Mouse (Mus musculus): ENCODE data around the gene Insc.
"Not testable (repeated sequence)": the region's sequence is repeated elsewhere in the genome, so short reads cannot be mapped to it uniquely, and the experiment has no call there.

Gene Insc

GRCm38 (mm10) chr7:114743022-114743780 is at the start of gene Insc:
Insc (plus strand) TSS chr7:114743694.
- no peak for DNase-seq (ENCODE audit: low spot score in 2 of 2)

GRCm38 (mm10) chr7:114700871-114701270 is 42.6 kb upstream of the Insc start:
- DNase-seq (ENCODE audit: low spot score in 2 of 2): no peak

GRCm38 (mm10) chr7:114706716-114707115 is 36.8 kb upstream of the Insc start:
- DNase-seq (ENCODE audit: low spot score in 2 of 2): peak in 1 of 2 experiments; percentile 10

DNA sequence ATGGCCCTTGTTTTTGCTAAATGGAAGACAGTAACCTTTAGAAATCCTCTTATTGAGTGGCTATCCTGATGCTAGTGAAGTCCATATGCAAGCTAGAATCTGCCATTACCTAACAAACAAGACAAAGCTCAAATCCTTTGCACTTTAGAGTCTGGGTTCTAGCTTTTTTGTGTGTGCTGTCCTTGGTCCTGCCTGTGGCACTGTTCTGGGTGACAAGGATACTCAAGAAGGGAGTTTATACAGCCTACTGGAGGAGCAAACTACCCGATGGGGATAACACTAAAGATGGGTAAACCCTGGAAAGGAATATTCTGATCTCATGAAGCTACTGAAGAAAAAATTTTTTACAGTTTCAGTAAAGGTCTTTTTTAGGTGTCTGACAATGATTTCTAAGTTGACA is 36.1 kb upstream of the Insc start:
- DNase-seq (ENCODE audit: low spot score in 2 of 2): no peak

GRCm38 (mm10) chr7:114710419-114710818 is 33.1 kb upstream of the Insc start:
- DNase-seq (ENCODE audit: low spot score in 2 of 2): no peak

- DNase-seq (ENCODE audit: low spot score in 2 of 2): no peak
These were observed 31.0 kb upstream of the Insc start for GRCm38 (mm10) chr7:114712523-114712922.

GRCm38 (mm10) chr7:114718300-114718699 is 25.2 kb upstream of the Insc start, which contains the start of gene Calcb:
Calcb (plus strand) TSS chr7:114718643.
- no peak for DNase-seq (ENCODE audit: low spot score in 2 of 2)

GRCm38 (mm10) chr7:114719381-114720131 is 23.9 kb upstream of the Insc start:
- DNase-seq (ENCODE audit: low spot score in 2 of 2): no peak

DNA sequence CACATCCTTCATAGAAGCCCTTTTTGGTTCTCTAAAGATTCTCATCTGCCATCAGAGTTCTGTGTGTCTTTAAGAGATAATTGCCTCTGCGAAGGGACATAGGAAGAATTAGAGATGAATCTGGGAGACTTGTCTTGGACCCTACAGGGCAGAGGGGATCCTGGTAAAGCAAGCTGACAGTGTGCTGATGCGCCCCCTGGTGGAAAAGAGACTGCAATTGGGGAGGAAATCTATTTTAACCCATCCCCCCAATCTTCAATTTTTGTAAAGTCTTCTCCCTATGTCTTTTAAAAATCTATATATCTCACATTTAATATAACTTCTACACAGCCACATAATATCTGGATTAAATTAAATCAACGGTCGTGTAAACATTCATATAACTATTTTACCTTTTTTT is 13.8 kb upstream of the Insc start:
- not testable (repeated sequence) for DNase-seq (ENCODE audit: low spot score in 2 of 2)

DNA sequence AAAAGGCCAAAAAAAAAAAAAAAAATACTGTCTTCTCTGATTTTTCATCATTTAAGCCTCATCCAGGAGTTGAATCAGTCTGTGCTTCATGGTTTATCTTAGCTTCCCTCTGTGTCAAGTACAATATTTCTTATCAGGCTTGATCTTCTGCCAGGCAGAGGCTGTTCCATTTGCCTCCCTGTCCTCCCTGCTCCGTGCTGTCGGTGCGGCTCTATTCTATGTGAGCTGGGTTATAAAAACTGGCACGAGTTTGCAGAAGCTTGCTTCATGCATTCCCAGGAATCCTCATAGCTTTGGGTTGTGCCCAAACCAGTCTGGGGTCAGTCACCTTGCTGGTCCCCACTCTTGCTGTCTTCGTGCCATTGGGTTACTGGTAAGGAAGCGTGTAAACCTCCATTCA is 12.3 kb upstream of the Insc start:
- DNase-seq (ENCODE audit: low spot score in 2 of 2): no peak

DNA sequence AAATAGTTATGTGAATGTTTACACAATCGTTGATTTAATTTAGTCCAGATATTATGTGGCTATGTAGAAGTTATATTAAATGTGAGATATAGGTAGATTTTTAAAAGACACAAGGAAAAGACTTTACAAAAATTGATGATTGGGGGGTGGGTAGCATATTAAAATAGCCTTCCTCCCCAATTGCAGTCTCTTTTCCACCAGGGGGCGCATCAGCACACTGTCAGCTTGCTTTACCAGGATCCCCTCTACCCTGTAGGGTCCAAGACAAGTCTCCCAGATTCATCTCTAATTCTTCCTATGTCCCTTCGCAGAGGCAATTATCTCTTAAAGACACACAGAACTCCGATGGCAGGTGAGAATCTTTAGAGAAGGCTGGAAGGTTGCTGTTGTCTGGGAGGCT is 11.8 kb upstream of the Insc start:
- DNase-seq (ENCODE audit: low spot score in 2 of 2): not testable (repeated sequence)

DNA sequence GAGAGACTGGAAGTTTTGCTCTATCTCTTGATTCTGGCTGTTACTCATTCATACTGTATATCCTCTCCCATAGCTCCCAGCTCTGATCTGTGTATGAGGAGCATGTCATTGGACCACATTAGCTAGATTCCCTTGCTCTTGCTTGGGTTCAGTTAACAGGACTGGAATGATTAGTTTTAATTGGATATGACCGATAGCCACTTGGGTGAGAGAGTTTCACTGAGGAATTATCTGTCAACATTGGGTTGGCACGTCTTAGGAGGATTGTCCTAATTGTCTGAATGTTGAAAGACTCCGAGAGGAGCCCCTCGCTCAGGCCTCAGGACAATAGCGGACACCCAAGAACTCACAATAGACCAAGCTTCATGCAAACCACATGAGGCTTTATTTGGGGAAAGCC is 7.2 kb upstream of the Insc start:
- no peak for DNase-seq (ENCODE audit: low spot score in 2 of 2)

GRCm38 (mm10) chr7:114738166-114738565 is 5.3 kb upstream of the Insc start:
- no peak for DNase-seq (ENCODE audit: low spot score in 2 of 2)

- DNase-seq (ENCODE audit: low spot score in 2 of 2): no peak
These were observed 2.9 kb upstream of the Insc start for GRCm38 (mm10) chr7:114740360-114741165.

GRCm38 (mm10) chr7:114744639-114745245 is 1.2 kb downstream of the Insc start:
- no peak for DNase-seq (ENCODE audit: low spot score in 2 of 2)

DNA sequence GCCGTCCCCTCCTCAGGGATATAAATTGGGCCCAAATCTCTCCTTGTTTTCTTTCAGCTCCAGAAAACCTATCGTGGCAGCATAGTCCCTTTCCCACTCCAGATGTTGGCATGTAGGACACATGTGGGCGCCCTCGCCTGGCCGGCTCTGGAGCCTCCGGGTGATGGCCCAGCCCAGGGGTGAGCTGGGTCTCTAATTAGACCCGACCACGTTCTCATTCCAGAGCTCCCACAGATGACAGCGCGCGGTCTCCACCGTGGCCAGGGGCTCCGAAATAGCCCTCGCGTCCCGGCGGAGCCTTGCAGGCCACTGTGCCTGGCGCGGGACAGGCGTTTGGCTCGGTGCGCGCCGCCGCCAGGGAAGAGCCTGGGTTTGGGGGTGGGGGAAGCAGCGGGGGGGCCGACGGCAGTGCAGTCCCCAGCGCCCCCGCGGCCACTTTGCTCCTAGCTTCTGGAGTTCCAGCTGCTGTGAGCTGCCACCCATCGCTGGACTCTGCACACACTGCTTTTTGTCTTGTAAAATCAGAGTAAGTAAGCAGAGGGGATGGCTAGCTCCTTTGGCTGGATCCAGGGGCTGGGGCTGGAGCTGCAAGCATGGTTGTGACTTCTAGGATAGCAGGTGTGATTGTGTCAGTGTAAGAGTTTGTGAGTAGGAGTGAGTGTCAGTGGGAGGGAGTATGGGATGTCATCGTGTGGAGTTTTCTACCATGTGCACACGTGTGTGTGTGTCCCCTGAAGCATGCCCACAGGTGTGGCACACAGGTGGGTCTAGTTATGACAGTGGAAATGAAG is 2.2 kb downstream of the Insc start:
- DNase-seq (ENCODE audit: low spot score in 2 of 2): peak in 1 of 2 experiments; percentile 13

DNA sequence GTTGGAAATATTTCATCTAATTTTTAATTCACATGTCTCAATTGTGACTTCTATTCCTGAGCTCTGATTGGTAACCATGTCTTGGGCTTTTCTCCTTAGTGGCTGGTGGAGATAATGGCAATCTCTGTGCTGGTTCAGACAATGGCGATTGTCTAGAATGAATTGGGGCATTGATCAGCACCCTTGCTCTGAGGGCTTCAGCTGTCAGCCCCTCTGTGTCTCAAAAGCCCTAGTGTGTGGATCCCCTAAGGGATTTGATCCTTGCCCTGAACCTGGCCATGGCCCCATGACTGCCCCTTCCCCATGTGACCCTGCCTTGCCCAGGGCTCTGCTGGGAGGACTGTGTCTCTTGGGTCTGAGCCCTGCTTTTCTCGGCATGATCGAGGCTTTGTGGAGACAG is 4.1 kb downstream of the Insc start:
- peak; percentile 35 to 37 for DNase-seq (ENCODE audit: low spot score in 2 of 2)

DNA sequence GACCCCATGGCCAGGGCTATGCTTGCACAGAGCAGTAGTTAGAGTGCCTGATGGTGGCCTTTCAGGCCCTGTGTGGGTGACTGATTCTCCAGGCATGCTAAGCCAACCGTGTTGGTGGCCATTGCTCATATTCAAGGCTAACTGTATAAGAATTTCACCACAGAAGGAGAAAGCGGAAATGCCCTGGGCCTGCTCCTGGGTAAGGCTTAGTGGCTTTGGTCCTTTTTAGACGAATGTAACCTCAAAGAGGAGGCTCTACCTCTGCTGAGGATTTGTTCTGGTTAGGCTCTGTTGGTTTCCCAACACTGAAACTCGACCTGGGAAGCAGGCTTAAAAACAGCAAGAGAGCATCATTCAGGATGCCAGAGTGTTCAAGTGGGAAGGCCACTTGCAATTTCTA is 4.7 kb downstream of the Insc start:
- DNase-seq (ENCODE audit: low spot score in 2 of 2): no peak

- DNase-seq (ENCODE audit: low spot score in 2 of 2): no peak
These were observed 10.0 kb downstream of the Insc start for GRCm38 (mm10) chr7:114753471-114753870.

DNA sequence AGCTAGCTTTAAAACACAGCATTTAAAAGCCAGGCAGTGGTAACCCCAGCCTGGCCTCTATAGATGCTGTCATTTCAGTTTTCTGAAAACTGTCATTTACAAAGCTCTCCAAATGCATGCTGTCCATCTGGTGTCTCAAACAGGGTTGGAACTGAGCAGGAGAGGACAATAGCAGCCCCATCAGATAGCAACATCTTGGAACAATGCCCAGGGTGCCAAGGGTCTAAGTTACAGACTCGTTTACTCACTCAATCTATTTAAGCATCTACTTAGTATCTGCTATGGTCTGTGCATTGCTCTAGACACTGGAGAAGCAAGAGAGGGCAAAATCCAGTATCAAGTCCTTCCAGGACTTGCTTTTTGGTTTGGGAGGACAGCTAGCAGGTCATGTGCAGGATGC is 10.7 kb downstream of the Insc start:
- no peak for DNase-seq (ENCODE audit: low spot score in 2 of 2)

DNA sequence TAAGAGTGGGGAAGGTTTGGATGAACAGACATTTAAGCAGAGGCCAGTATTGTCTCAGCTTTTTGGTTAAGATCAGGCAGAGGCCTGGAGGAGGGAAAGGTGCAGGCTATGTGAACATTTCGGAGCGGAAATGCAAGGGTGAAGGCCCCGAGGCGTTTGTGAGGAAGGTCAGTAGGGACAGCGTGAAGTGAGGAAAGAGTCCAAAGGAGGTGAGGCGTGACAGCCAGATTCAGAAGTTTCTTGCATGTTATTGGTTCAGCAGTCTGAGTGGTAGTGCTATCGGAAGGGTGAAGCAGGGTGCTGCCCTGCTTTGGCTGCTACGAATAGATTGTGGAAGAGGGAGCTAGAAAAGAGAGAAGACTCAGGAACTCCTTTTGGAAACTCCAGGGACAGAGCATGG is 11.1 kb downstream of the Insc start:
- DNase-seq (ENCODE audit: low spot score in 2 of 2): no peak
